18 mouse cellular contexts compared by ENCODE assay signal in genomic region chr14:110190987-110191607, GRCm38 (mm10).
A peak's percentile ranks its signal among the peaks of the same experiment; 100 is the strongest.
DNase-seq lines count a peak whose midpoint lies in the region; ATAC-seq and TF ChIP-seq lines count a peak whose summit lies in the region.
"Had no signal": no experiment of that assay in that cellular context is flagged by ENCODE, and none has a peak within 500 bp of the region (broad histone marks: within the 10 kb centered on the region; RNA-seq: fewer than 3 reads in every experiment).

No protein-coding gene starts in this region.

- no peak overlapping the region for H3K4me3 ChIP-seq in midbrain, embryonic 15.5 days
- H3K4me3 ChIP-seq in midbrain, embryonic 13.5 days (replicated peaks): no peak overlapping the region
- H3K4me3 ChIP-seq: embryonic facial prominence, embryonic 10.5 days; embryonic facial prominence, embryonic 12.5 days; forebrain, embryonic 13.5 days had no signal

- peak; percentile 69; the same call in 1 of the 2 replicates for ATAC-seq in midbrain, embryonic 15.5 days (replicated peaks)
- ATAC-seq in midbrain, embryonic 13.5 days: no peak
- ATAC-seq: forebrain, postnatal 0 days had no signal

- H3K36me3 ChIP-seq in midbrain, embryonic 15.5 days (replicated peaks): no peaks in the 10 kb centered on the region
- no peaks in the 10 kb centered on the region for H3K36me3 ChIP-seq in midbrain, embryonic 13.5 days
- H3K36me3 ChIP-seq: embryonic facial prominence, embryonic 10.5 days; embryonic facial prominence, embryonic 12.5 days had no signal

- H3K27me3 ChIP-seq in midbrain, embryonic 15.5 days (replicated peaks): no peaks in the 10 kb centered on the region
- H3K27me3 ChIP-seq in midbrain, embryonic 13.5 days: no peaks in the 10 kb centered on the region
- H3K27me3 ChIP-seq: embryonic facial prominence, embryonic 12.5 days; forebrain, embryonic 13.5 days had no signal

- H3K27ac ChIP-seq in midbrain, embryonic 15.5 days: no peak overlapping the region
- no peak overlapping the region for H3K27ac ChIP-seq in midbrain, embryonic 13.5 days
- H3K27ac ChIP-seq: embryonic facial prominence, embryonic 10.5 days; embryonic facial prominence, embryonic 12.5 days; forebrain, embryonic 13.5 days had no signal

- no peaks in the 10 kb centered on the region for H3K4me1 ChIP-seq in midbrain, embryonic 15.5 days
- no peaks in the 10 kb centered on the region for H3K4me1 ChIP-seq in midbrain, embryonic 13.5 days (replicated peaks)
- H3K4me1 ChIP-seq: embryonic facial prominence, embryonic 10.5 days; embryonic facial prominence, embryonic 12.5 days; forebrain, embryonic 13.5 days had no signal

- no peak for TF ChIP-seq POLR2A in brain, embryonic 14.5 days (IDR thresholded peaks at IDR 0.05; ENCODE audit: borderline replicate concordance, extremely low read depth, insufficient read depth, insufficient read length, poor library complexity, severe bottlenecking)

- intact Hi-C loops in gastrocnemius, postnatal 36 days (cut with DNase I): no loop called here

- no peak overlapping the region for H3K4me2 ChIP-seq in midbrain, embryonic 15.5 days
- no peak overlapping the region for H3K4me2 ChIP-seq in midbrain, embryonic 13.5 days (replicated peaks)
- H3K4me2 ChIP-seq: embryonic facial prominence, embryonic 12.5 days; forebrain, embryonic 13.5 days had no signal

- no peak overlapping the region for H3K9ac ChIP-seq in midbrain, embryonic 15.5 days
- H3K9ac ChIP-seq in midbrain, embryonic 13.5 days (replicated peaks): no peak overlapping the region
- H3K9ac ChIP-seq: embryonic facial prominence, embryonic 12.5 days; forebrain, embryonic 13.5 days; forebrain, postnatal 0 days had no signal

- peak; percentile 8 for DNase-seq in brain, adult 2 months (ENCODE audit: low read depth, low spot score)
- peak; percentile 63 for DNase-seq in brain, embryonic 14.5 days (ENCODE audit: low read depth)
- no peak for DNase-seq in gastrocnemius, postnatal 36 days
- DNase-seq in testis, postnatal 10 days (ENCODE audit: low spot score): no peak
- DNase-seq: adrenal gland, adult 2 months; adrenal gland, postnatal 10 days; adrenal gland, postnatal 25 days; cerebellum, adult 11-12 months; cerebellum, adult 2 months; cerebellum, adult 9-10 months; cerebellum, postnatal 10 days; cerebellum, postnatal 25 days; forebrain, postnatal 0 days had no signal

- TF ChIP-seq CTCF in brain, embryonic 14.5 days (IDR thresholded peaks at IDR 0.05; ENCODE audit: borderline replicate concordance, extremely low read depth, insufficient read depth, insufficient read length): no peak

- 66% methylated on average over 2 of the region's 2 CpGs for WGBS in midbrain, embryonic 15.5 days
- 72% methylated on average over 2 of the region's 2 CpGs for WGBS in midbrain, embryonic 13.5 days

- H3K9me3 ChIP-seq in midbrain, embryonic 15.5 days: no peaks in the 10 kb centered on the region
- H3K9me3 ChIP-seq in midbrain, embryonic 13.5 days: peaks cover 3% of the 10 kb centered on the region; the same call in 1 of the 2 replicates
- H3K9me3 ChIP-seq: embryonic facial prominence, embryonic 10.5 days; embryonic facial prominence, embryonic 12.5 days; forebrain, embryonic 13.5 days had no signal

Comparison
In these comparisons a context has a peak if more than half of its experiments do, and no peak if none do; other contexts are left out.
1. DNase-seq: peak in brain, adult 2 months (single experiment) and brain, embryonic 14.5 days (single experiment); none in gastrocnemius, postnatal 36 days (0 of 2) and testis, postnatal 10 days (single experiment).